Mouse (Mus musculus): ENCODE data around the gene Gm16434. TPM values are rescaled to one million over a fixed set of nuclear protein-coding genes. Genes with fewer than 3 reads are reported as not detected.

Gene Gm16434
- not detected for polyA plus RNA-seq (2014; fragmentation: Illumina TruSeq; extraction: RNeasy Lipid Tissue Mini Kit (QIAGEN cat#74804); ENCODE audit: low read depth, low replicate concordance)

DNA sequence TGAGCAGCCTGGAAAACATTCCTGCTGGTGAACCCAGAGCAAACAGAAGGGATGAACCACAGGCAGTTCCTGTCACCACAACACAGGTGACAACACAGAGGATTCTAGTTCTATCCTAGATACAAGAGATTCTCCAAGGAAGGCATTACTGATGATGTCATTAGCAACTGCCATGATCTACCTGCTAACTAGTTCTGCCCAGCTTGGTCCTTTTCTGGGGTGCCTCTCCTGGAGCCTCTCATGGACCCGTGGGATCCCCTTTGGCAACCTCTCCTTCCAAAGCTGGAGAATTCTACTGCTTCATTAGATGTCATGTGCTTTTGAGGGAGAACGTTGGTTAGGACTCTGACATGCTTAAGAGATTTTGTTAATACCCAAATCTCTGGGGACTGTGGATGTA lies at the start of gene Gm16434:
Gm16434 (minus strand) TSS at position 101 of the 400 bp plus-strand sequence.

DNA sequence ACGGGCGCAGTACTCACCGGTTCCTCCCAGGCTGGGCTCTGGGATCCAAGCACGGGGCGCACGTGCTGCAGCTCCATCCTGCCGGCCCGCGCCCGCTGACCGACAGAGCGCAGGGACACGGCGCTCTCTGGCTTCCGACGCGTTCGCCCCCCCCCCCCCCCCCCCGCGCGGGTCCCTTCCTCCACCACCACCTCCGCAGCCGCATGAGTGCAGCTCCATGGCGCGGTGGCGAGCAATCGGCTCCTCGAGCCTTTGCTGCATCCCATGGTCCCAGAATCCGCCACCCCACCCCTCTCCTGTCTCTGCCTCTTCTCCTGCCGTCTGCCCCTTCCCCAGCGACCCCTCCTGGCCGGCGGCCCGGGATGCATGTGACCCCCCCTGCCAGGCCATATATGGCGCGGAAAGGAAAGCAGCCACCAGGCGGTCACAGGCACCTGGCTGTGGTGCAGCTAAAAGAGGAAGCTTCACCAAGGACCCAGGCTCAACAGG lies 19.8 kb downstream of the Gm16434 start, which contains the start of gene Gm3512:
Gm3512 (minus strand) TSS at position 51 of the 489 bp plus-strand sequence.

Other genes starting within 250 kb of the Gm16434 start
- not detected for gene Gm6356, start 220.7 kb downstream of the Gm16434 start, polyA plus RNA-seq (2014; fragmentation: Illumina TruSeq; extraction: RNeasy Lipid Tissue Mini Kit (QIAGEN cat#74804); ENCODE audit: low read depth, low replicate concordance)
- gene Gm10406, start 167.1 kb downstream of the Gm16434 start, polyA plus RNA-seq (2014; fragmentation: Illumina TruSeq; extraction: RNeasy Lipid Tissue Mini Kit (QIAGEN cat#74804); ENCODE audit: low read depth, low replicate concordance), result not detected
- not detected for gene Gm3685, start 149.6 kb downstream of the Gm16434 start, polyA plus RNA-seq (2014; fragmentation: Illumina TruSeq; extraction: RNeasy Lipid Tissue Mini Kit (QIAGEN cat#74804); ENCODE audit: low read depth, low replicate concordance)
- gene Gm3696, start 93.9 kb downstream of the Gm16434 start, polyA plus RNA-seq (2014; fragmentation: Illumina TruSeq; extraction: RNeasy Lipid Tissue Mini Kit (QIAGEN cat#74804); ENCODE audit: low read depth, low replicate concordance), result 1.7 TPM
- not detected for gene Gm6676, start 69.1 kb downstream of the Gm16434 start, polyA plus RNA-seq (2014; fragmentation: Illumina TruSeq; extraction: RNeasy Lipid Tissue Mini Kit (QIAGEN cat#74804); ENCODE audit: low read depth, low replicate concordance)
- 1.8 TPM for gene Gm3512, start 20.0 kb downstream of the Gm16434 start, polyA plus RNA-seq (2014; fragmentation: Illumina TruSeq; extraction: RNeasy Lipid Tissue Mini Kit (QIAGEN cat#74804); ENCODE audit: low read depth, low replicate concordance)
- not detected for gene Gm3727, start 70.2 kb upstream of the Gm16434 start, polyA plus RNA-seq (2014; fragmentation: Illumina TruSeq; extraction: RNeasy Lipid Tissue Mini Kit (QIAGEN cat#74804); ENCODE audit: low read depth, low replicate concordance)
- gene Gm3739, start 120.5 kb upstream of the Gm16434 start, polyA plus RNA-seq (2014; fragmentation: Illumina TruSeq; extraction: RNeasy Lipid Tissue Mini Kit (QIAGEN cat#74804); ENCODE audit: low read depth, low replicate concordance), result 0.62 TPM
- gene Gm5797, start 137.9 kb upstream of the Gm16434 start, polyA plus RNA-seq (2014; fragmentation: Illumina TruSeq; extraction: RNeasy Lipid Tissue Mini Kit (QIAGEN cat#74804); ENCODE audit: low read depth, low replicate concordance), result not detected
- gene Gm8374, start 170.6 kb upstream of the Gm16434 start, polyA plus RNA-seq (2014; fragmentation: Illumina TruSeq; extraction: RNeasy Lipid Tissue Mini Kit (QIAGEN cat#74804); ENCODE audit: low read depth, low replicate concordance), result not detected

Measured in adipose tissue, adult 10 weeks (tissue).